7 mouse cellular contexts compared by ENCODE assay signal in genomic region chr11:106659598-106660295, GRCm38 (mm10). TPM values are rescaled to one million over a fixed set of nuclear protein-coding genes. Genes with fewer than 3 reads are reported as not detected.
DNase-seq lines count a peak whose midpoint lies in the region; ATAC-seq lines count a peak whose summit lies in the region.

No protein-coding gene starts in this region.

- H3K4me3 ChIP-seq in intestine, embryonic 15.5 days (replicated peaks): no peak overlapping the region

- WGBS in intestine, embryonic 15.5 days: 45% methylated on average over 15 of the region's 15 CpGs

- H3K4me1 ChIP-seq in intestine, embryonic 15.5 days (replicated peaks): peaks cover 16% of the 10 kb centered on the region

- H3K36me3 ChIP-seq in intestine, embryonic 15.5 days: no peaks in the 10 kb centered on the region

- H3K27me3 ChIP-seq in intestine, embryonic 15.5 days (replicated peaks): no peaks in the 10 kb centered on the region

- no peak overlapping the region for H3K4me2 ChIP-seq in intestine, embryonic 15.5 days (replicated peaks)

- ATAC-seq in intestine, embryonic 15.5 days: no peak

- DNase-seq in 416B (ENCODE audit: low read depth): peak; percentile 74
- DNase-seq in Muller cell, postnatal 12 days (ENCODE audit: inconsistent ontology term): peak; percentile 74
- peak; percentile 64 for DNase-seq in gastrocnemius, postnatal 25 days
- DNase-seq in lung, adult 18-20 months: peak; percentile 81 to 89
- peak; percentile 71 for DNase-seq in testis, postnatal 10 days (ENCODE audit: low spot score)
- DNase-seq in left cerebral cortex, postnatal 36 days (ENCODE audit: low spot score in 2 of 2): no peak

- H3K9me3 ChIP-seq in intestine, embryonic 15.5 days: no peaks in the 10 kb centered on the region

- peak overlapping the region; percentile 79 for H3K27ac ChIP-seq in intestine, embryonic 15.5 days

- intact Hi-C loops in left cerebral cortex, postnatal 36 days (cut with DNase I): loop anchor here (2.0 kb wide), 1 partner anchor 15 kb away; no protein-coding TSS in a partner anchor

- no peak overlapping the region for H3K9ac ChIP-seq in intestine, embryonic 15.5 days

RNA-seq across cellular contexts. Expression of gene Tex2, which starts 46.5 kb away (rescaled TPM):
- 10 to 100 TPM; 51.9 to 56.2 TPM for total RNA-seq in gastrocnemius, postnatal 25 days (2021)
- 10.4 and 11.1 TPM in 2 replicates for polyA plus RNA-seq in intestine, embryonic 15.5 days (2015; fragmentation: Nextera tagmentation; extraction: Ambion mirVana)
- total RNA-seq in left cerebral cortex, postnatal 36 days (2021): 100 to 1,000 TPM; 102 to 112 TPM

Comparison
In these comparisons a context has a peak if more than half of its experiments do, and no peak if none do; other contexts are left out.
1. DNase-seq: peak in 416B (single experiment), Muller cell, postnatal 12 days (single experiment), gastrocnemius, postnatal 25 days (single experiment), lung, adult 18-20 months (2 of 2) and testis, postnatal 10 days (single experiment); none in left cerebral cortex, postnatal 36 days (0 of 2).